Mouse (Mus musculus): ENCODE results near the gene Rab11fip4.

Rab11fip4 gene

DNA sequence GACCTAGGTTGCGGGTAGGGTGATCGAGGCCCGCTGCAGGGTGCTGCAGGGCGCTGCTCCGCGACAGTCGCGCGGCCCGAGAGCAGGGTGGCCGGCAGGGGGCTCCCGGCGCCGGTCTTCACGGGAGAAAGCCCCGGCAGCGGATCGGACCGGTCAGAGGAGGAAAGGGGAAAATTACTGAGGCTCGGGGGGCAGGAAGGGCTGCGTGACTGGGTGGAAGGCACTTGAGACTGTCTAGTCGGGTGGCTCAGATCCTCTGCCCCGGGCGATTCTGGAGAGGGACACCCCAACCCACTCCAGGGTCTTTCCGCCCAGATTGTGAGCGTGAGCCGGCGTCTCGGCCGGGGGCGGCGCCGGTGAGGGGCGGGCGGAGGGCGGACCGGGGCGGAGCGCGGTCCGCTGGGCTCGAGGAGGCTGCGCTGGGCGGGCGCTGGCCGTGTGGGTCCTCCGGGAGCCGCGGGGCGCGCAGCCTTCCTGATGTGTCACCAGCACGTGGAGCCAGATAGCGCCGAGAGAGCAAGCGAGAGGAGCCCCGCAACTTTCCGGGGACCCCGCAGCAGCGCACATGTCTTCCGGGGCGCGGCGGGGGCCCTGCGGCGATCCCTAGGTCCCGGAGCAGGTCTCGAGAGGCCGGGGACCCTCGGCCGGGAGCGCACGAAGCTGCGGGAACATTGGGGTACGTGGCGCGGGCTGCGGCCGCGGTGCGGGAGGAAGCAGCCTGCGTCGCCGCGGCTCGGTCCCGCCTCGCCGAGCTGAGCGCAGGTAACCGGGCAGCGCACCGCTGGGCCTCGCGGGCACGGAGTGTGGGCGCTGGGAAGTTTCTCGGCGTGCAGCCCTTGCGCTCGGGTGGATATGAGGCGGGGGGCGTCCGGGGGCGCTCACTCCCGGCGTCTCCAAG, 120.1 kb downstream of the Rab11fip4 start:
- in situ Hi-C loops (cut with MboI, MseI) = no loop called here

DNA sequence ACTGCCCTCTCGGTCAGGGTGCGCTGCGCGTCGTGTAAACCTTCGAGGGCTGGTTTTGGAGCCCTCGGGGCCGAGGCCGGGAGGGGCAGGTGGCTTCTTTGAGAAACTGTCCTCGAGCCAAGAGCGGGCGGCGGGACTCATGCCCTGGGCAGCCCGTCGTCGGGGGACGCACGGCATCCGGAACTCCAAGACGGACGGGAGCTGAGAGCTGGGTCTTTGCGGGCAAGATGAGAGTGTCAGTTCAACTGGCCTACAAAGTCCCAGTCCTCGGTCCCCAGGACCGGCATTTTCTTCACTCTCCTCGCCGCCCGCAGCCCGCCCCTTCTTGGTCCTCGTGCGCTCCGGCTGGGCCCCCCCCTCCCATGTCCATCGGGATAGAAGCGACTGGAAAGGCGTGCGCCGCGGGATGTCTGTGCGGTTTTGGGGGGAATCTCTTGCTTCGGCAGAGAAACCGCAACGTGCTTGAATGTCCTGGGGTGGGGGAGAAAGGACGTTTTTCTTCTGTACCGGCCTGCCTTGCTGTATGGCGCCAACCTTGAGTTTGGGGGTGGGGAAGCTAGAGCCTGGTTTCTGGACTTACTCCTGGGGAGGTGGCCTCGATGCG, 120.9 kb downstream of the Rab11fip4 start:
- in situ Hi-C loops (cut with MboI, MseI) = no loop called here

DNA sequence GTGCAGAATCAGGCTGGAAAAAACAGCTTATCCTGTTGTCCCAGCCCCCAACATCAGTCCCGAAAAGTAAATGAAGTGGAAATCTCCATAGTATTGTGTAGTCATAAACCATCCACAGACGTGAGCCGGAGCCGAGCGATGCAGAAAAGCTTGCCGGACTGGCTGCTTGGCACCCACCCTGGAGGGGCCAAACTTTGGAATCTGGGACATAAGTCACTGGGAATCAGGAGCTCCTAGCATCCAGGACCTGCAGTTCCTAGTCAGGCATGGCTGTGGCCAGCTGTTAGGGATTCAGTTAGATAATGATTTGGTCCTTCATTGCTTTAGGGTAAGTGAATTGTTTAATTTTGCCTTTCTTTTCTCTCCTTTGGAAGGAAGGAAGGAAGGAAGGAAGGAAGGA, 122.2 kb downstream of the Rab11fip4 start:
- in situ Hi-C loops (cut with MboI, MseI) = no loop called here

DNA sequence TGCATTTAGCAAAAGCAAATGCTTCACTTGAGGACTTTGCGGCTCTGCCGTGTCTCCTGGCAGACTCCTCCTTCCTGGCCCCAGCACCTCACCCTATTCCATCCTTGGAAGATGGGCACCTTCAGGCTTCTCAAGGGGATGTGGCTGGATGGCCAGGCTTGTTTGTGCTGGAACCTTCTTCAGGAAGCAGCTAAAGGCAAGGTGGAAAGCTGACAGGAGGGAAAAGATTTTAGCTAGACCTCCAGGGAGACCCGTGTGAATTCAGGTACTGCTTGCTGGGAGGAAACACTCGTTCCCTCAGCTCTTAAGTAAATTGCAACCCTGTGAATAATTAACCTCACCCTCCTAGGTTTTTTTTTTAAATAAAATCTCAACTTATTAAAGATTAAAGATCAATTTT, 122.7 kb downstream of the Rab11fip4 start:
- in situ Hi-C loops (cut with MboI, MseI) = no loop called here

DNA sequence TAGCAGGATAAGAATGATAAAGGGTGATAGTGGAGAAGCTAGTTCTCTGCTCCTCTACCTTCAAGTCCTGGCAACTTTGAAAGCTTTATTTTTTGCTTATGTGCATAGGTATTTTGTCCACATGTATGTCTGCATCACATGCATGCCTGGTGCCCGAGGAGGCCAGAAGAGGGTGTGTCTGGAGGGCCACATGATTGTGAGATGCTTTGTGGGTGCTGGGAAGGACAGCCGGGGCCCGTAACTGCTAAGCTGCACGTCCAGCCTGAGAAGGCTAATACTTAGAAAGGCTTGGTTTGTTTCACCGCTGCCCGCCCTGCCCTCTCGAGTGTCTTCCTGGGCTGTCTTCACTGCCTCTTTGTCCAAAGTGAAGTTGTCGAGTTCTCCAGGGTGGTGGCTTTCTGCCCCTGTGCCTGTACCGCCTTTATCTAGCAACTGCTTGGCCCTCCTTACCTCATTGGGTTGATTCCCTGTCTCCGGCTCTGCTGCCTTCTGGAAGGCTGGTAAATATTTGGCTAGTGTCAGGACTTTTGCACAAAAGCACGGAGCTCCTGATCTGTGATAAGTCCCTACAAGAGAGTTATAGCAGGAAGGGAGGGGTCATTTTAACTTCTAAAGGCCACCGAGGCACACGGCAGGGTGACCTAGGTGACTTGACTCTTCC, 123.2 kb downstream of the Rab11fip4 start:
- in situ Hi-C loops (cut with MboI, MseI) = no loop called here

DNA sequence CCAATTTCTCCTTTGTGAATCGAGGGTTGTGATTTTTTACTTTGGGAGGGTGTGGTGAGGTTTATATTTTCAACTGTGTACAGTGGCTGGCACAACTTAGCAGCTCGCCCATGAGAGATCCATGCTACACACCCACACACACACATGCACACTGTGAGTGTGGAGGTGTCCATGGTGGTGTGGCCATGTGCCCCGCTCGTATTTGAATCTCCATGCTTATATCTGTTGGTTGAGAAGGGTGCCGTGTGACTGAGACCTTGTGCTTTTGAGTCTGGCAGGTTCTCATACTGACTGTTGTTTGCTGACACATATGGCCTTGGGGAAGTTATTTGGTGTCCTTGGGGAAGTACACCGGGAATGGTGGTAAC, 123.7 kb downstream of the Rab11fip4 start:
- in situ Hi-C loops (cut with MboI, MseI) = loop anchor here (5.0 kb wide), 1 partner anchor 73 kb away; no protein-coding TSS in a partner anchor

DNA sequence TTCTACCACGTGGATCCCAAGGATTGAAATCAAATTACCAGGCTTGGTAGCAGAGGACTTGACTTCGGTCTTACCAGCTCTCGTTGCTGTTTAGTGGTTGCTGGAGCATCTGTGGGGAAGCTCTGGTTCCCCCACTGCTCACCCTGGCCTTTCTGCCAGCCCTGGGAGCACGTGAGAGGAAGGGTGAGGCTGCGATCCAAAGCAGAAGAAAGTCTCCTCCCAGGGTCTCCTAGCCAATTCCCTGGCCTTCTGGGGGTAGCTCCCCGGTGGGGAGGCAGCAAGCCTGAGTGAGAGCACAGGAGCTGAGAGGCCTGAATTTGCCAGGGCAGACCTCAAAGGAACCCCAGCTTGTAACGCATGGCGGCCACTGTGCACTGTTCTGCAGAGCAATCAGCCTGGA, 124.3 kb downstream of the Rab11fip4 start:
- in situ Hi-C loops (cut with MboI, MseI) = loop anchor here (5.0 kb wide), 1 partner anchor 72 kb away; no protein-coding TSS in a partner anchor

DNA sequence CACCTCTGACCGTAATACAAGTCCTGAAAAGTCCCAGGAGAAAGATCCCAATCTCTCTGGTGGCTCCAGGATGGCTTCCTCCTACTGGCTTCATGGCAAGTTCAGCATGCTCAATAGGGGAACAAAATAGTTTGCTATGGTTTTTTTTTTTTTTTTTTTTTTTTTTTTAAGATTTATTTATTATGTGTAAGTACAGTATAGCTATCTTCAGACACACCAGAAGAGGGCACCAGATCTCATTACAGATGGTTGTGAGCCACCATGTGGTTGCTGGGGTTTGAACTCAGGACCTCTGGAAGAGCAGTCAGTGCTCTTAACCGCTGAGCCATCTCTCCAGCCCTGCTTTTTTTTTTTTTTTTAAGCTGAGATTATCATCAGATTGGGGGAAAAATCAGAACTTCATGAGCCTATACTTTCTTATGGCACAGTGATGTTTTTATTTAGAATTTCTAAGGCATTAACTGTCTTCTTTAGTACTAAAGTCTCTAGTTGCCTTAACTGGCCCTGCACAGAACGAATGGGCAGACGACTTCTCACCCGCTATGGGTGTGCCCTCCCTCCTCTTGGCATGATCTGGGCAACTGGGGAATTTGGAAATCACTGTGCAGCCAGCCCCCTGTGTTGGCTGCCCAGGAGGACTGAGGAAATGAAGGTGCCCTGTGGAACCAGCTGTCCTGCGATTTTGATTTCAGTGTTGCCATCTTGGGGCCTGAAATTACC, 124.9 kb downstream of the Rab11fip4 start:
- in situ Hi-C loops (cut with MboI, MseI) = loop anchor here (5.0 kb wide), 1 partner anchor 71 kb away; no protein-coding TSS in a partner anchor

DNA sequence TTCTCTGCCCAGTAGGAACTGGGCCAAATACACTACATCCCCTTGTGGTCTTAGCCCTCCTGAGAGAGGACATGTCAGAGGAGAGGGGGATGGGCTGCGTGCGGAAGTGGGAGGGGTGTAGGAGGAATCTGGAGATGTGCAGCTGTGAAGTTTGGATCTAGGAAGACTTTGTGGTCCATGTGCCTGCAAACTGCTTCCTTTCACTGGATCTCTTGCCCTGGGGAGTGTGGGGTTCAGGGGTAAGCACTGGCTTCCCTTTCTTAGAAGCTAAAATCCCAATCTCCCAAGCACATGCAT, 125.4 kb downstream of the Rab11fip4 start:
- in situ Hi-C loops (cut with MboI, MseI) = loop anchor here (5.0 kb wide), 1 partner anchor 71 kb away; no protein-coding TSS in a partner anchor

DNA sequence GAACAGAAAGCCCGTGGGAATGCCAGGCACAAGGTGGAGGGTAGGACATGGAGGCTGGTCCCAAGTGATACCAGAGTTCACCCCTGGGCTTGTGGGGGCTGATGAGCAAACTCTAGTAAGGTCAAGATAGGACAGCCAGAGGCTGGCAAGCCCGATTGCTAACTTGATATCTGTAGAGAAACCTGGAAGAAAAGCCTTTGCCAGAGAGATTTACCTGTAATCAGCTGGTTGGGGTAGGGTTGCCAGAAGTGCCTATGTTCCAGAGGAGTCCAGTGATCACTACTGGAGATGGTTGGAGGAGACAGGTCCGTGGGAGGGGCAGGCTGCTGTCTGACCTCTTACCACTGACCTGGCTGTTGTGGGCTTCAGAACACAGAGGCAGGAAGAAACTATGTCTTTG, 126.3 kb downstream of the Rab11fip4 start:
- in situ Hi-C loops (cut with MboI, MseI) = loop anchor here (5.0 kb wide), 1 partner anchor 70 kb away; no protein-coding TSS in a partner anchor

DNA sequence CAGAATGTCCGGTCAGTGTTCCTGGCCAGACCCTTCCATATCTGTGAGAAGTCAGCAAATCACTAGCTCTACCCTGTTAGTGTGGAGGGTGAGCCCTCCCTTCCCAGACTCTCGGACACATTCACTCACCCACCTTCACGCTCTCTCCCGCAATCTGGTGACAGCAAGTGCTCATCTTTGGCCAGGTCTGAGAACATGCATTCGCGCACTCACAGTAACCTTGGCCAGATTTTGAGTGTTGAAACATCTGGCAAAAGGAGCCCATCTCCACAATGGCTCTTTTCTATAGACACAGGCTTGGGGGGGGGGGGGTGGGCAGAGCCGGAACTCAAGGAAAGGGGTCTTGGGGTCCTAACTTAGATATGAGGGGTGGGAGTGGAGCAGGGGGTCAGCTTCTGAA, 126.8 kb downstream of the Rab11fip4 start:
- in situ Hi-C loops (cut with MboI, MseI) = loop anchor here (5.0 kb wide), 1 partner anchor 70 kb away; no protein-coding TSS in a partner anchor

DNA sequence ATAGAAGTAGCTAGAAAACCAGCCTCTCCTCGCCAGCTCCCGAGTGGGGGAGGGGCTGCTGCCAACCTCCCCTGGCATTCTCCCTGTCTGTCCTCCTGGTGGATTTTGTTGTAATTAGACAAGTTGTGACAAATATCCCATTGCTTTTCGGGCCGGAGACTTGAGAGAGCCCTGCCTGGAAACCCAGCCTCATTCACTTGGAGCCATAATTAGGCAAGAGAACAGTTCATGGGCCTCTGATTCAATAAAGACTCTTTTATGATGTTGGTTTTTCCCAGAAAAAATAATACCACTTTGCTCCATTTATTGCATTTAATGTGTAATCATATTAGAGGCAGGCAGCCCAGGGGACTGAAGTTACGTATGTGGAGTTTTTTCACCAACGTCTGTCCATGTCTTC, 127.2 kb downstream of the Rab11fip4 start:
- in situ Hi-C loops (cut with MboI, MseI) = loop anchor here (5.0 kb wide), 1 partner anchor 69 kb away; no protein-coding TSS in a partner anchor

DNA sequence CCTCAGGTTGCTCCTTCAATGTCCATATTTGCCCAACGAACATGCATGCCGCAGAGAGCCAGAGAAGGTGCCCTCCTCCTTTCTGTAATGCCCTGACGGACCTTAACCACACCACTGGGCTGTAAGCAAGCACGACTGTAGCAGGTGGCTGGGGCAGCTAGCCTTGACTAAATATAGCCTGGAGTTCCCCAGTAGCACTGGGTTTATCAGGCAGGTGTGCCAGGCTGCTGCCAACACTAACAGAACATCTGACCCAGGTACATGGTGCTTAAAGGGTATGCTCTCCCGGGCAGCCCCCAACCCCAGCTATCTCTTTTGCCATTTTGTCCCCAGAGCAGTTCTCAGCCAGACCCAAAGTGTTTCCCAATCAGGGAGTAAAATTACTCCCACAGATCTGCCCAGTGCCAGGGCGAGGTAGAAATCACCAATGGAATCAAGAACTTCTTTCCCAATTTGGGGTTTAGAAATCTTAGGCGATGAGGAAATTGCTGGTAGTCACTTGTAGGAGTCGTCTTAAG, 127.9 kb downstream of the Rab11fip4 start:
- in situ Hi-C loops (cut with MboI, MseI) = loop anchor here (5.0 kb wide), 1 partner anchor 68 kb away; no protein-coding TSS in a partner anchor

DNA sequence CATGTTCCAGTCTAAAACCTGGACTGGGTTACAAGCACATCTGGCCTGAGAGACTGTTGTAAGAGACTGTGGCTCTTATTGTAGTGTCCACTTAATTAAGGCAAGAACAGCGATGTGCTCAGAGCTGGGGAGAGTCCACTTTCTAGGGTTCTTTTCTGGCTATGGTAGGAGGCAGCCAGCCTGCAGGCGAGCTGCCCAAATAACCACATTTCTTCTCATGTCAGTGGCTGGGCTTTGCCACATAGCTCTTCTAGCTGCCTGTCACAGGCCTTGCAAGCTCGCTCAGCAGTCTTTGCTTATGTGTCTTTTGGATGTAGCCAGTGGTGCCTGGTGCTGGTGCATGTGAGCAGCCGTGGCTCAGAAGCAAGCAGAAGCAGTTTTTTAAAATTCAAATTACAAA, 129.7 kb downstream of the Rab11fip4 start:
- in situ Hi-C loops (cut with MboI, MseI) = no loop called here

DNA sequence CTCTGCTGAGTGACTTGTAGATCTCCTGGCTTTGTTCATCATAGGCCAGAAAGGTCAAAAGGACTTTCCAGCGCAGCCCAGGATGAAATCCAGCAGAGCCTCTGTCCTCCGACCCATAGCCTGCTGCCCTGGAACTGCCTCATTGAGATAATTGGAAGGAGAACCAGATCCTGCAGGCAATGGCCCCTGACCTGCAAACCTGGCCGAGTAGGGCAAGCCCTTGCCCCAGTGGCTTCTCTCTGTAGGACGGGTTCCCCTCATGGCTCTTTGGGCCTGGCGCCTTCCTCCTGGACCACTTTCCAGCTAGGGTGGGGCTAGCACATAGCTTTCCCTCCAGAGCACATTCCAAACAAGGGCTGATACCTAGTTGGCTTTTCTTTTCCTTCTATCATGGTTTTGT, 131.8 kb downstream of the Rab11fip4 start:
- in situ Hi-C loops (cut with MboI, MseI) = no loop called here

DNA sequence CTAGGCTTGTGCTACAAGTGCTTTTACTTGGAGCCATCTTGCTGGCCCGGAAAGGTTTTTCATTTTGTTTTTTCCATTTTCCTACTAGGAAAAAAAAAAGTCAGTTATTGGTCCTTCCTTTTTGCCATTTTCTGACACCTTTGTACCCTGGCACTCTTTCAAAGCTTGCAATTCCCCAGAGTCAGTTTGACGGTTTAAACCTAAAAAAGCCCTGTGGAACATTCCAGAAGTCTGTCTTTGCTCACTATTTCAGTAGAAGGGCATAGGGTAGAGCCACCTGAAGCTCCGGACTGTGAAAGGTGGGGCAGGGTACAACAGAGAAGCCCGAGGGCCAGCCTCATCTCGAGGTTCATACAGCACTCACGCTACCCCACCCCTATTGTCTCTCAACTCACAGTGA, 134.0 kb downstream of the Rab11fip4 start:
- in situ Hi-C loops (cut with MboI, MseI) = no loop called here

DNA sequence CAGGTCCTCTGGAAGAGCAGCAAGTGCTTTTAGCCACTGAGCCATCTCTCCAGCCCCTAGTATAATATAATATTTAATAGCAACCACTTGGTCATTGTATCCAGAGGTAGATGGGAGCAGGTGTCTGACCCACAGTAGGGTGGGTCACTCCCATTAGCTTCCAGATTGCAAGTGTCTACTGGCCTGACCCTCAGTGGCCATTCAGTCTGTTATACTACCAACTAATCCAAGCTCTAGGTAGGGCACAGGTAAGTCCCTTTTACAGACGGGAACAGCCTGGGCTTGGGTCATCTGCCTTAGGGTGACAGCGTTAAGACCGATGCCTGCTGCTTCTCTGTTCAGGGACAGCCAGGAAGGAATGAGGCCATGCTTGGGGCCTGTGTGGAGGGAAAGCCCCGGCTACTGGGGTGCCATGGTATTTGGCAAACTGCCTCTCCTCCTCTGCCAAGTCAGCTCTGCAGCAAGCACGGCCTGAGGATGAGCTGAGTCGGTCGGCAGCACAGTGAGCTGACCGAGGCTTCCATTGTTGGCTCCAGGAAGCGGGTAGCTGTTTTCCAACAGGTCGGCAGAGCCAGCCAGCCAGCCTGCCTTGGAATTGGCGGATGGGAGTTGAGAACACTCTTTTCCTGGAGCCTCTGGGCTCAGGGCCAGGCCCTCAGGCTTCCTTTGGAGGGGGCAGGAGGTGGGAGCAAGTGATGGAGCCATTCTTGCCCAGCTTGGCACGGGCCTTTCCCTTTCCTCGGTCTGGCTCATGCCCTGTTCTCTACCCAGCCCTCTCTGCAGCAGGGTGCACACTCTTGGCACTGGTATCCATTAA, 138.4 kb downstream of the Rab11fip4 start:
- in situ Hi-C loops (cut with MboI, MseI) = no loop called here

DNA sequence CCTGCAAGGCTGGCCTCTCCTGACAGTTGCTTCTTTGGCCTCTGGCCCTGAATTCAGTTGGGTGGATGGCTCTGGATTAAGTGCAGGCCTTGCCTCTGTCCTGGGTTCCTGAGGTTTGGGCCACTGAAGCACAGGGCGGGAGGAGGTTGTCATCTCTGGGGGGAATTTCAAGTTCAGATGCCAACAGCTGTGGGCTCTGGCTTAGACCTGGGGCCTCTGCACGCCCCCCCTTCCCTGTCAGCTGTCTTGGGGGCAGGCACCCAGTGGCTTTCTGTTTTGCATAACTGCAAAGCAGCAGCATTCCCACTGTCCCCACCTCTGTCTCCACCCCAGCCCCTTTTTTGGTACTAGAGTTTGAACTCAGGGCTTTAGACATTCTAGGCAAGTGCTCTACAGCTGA, 139.4 kb downstream of the Rab11fip4 start:
- in situ Hi-C loops (cut with MboI, MseI) = no loop called here

DNA sequence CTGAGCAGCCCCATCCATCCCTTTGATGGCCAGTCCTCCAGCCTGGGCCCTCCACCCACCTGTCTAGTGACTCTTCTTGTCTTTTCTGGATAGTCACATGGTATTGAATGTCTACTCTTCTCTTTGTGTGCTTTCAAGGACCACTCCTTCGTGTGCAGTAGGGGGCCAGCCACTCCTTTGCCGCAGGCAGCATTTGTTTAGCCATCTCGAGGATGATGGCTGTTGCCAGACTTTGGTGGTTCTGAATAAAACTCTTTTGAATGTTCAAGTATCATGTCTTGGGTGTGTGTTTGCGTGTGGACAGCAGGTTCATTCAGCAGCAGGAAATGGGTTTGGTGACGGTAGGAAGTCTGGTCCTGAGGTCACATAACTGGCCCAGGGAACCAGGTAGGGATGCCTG, 140.5 kb downstream of the Rab11fip4 start:
- in situ Hi-C loops (cut with MboI, MseI) = no loop called here

DNA sequence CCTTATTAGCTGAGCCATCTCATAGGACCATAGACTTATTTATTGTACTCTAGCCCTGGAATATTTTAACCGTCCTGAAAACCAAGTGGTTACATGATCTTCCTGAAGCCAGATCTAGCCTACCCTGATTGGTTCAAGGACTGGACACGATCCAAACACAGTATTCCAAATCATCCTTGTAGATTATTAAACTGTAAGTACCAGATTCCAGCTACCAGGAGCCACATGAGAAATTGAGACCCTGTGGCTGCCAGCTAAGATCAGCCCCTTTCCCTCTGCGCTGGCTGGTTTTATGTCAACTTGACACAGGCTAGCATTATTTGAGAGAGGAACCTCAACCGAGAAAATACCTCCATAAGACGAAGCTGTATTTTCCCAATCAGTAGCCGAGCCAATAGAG, 142.0 kb downstream of the Rab11fip4 start:
- in situ Hi-C loops (cut with MboI, MseI) = no loop called here

All from T-helper 1 cell (primary cell).